Mouse (Mus musculus) G1E (cell line): ENCODE measurements around the gene Trim2.

Experiments
- CTCF ChIP-seq: IDR thresholded peaks from 2 replicates; pipeline ENCODE4 v1.5.1; 2012; ENCODE audit warnings: low read depth, low read length, inconsistent platforms, mixed read lengths
- GATA1 ChIP-seq: IDR thresholded peaks from 2 replicates; pipeline ENCODE4 v1.6.1; 2012; ENCODE audit warnings: borderline replicate concordance, low read length, inconsistent platforms, mixed read lengths
- GATA2 ChIP-seq: IDR thresholded peaks from 2 replicates; pipeline ENCODE4 v1.6.1; 2012; ENCODE audit warnings: low read depth, low read length, inconsistent platforms, borderline replicate concordance
- POLR2AphosphoS5 ChIP-seq: IDR thresholded peaks from 2 replicates; pipeline ENCODE4 v1.6.1; 2012; ENCODE audit warnings: low read depth, low read length, inconsistent platforms; ENCODE audit not compliant: insufficient replicate concordance
- TAL1 ChIP-seq: conservative IDR thresholded peaks from 2 replicates; pipeline ENCODE4 v1.6.1; 2012; ENCODE audit warnings: low read depth, low read length, inconsistent platforms, mixed read lengths

- TF ChIP-seq CTCF: no peak
- TF ChIP-seq GATA1: no peak
- TF ChIP-seq TAL1: no peak
- no peak for TF ChIP-seq POLR2AphosphoS5
- no peak for TF ChIP-seq GATA2
These were observed 34.2 kb downstream of the Trim2 start for GRCm38 (mm10) chr3:84272293-84273015.
